Mouse (Mus musculus) liver, embryonic 11.5 days (tissue): ENCODE measurements around the gene B3gnt2. TPM values are rescaled to one million over a fixed set of nuclear protein-coding genes. Genes with fewer than 3 reads are reported as not detected.

Source experiments
- ATAC-seq: fragments of 200-750 bp; cut with Nextera tagmentation; replicated peaks from 2 replicates; pipeline ENCODE4 v1.8.0; 2017; ENCODE audit warnings: moderate number of reproducible peaks, mild to moderate bottlenecking, moderate TSS enrichment, moderate library complexity; ENCODE audit not compliant: low FRiP score
- DNase-seq: peaks from one replicate; pipeline ENCODE4 v3.0.0-alpha.2; 2017; ENCODE audit warnings: low spot score
- H3K27ac ChIP-seq: fragments of 300-500 bp; sonication (generic); 2 replicates; pipeline ENCODE4 v1.5.1; 2014; ENCODE audit warnings: mild to moderate bottlenecking, low read depth, low read length, control low read depth
- H3K27me3 ChIP-seq: fragments of 300-500 bp; sonication (generic); replicated peaks from 2 replicates; pipeline ENCODE4 v1.6.1; 2014; ENCODE audit warnings: low read length, mixed read lengths; ENCODE audit not compliant: control insufficient read depth, insufficient read depth
- H3K36me3 ChIP-seq: fragments of 300-500 bp; sonication (generic); 2 replicates; pipeline ENCODE4 v1.6.1; 2014; ENCODE audit warnings: mild to moderate bottlenecking, low read length, moderate library complexity, mixed read lengths; ENCODE audit not compliant: control insufficient read depth, insufficient read depth
- H3K4me1 ChIP-seq: fragments of 300-500 bp; sonication (generic); replicated peaks from 2 replicates; pipeline ENCODE4 v1.6.1; 2014; ENCODE audit warnings: low read length, mixed read lengths; ENCODE audit not compliant: control insufficient read depth, insufficient read depth
- H3K4me2 ChIP-seq: fragments of 300-500 bp; sonication (generic); 2 replicates; pipeline ENCODE4 v1.6.1; 2014; ENCODE audit warnings: mild to moderate bottlenecking, control low read depth, moderate library complexity
- H3K4me3 ChIP-seq: fragments of 300-500 bp; sonication (generic); 2 replicates; pipeline ENCODE4 v1.5.1; 2014; ENCODE audit warnings: low read depth, low read length, control low read depth
- H3K9ac ChIP-seq: fragments of 300-500 bp; sonication (generic); 2 replicates; pipeline ENCODE4 v1.6.1; 2014; ENCODE audit warnings: low read depth, low read length, control low read depth
- H3K9me3 ChIP-seq: fragments of 300-500 bp; sonication (generic); 2 replicates; pipeline ENCODE4 v1.6.1; 2016; ENCODE audit warnings: low read length, inconsistent platforms, mixed read lengths; ENCODE audit not compliant: control insufficient read depth
- WGBS: fragments of 180-500 bp; shearing (Covaris S2); extraction: QIAGEN DNeasy Blood & Tissue Kit; methylation state at CpG from one replicate; pipeline ENCODE4 v1.1.7; 2014; 5-methylcytosine and 5-hydroxymethylcytosine counted together
- polyA plus RNA-seq: library from polyadenylated mRNA; unstranded; fragments of >200 nt; fragmentation: Nextera tagmentation; extraction: Ambion mirVana; gene quantifications from 2 replicates; pipeline ENCODE4 v1.2.1, GENCODE M21; 2014

B3gnt2 gene
- polyA plus RNA-seq, 1 experiment from 2014 or later, result 3.9 TPM

GRCm38 (mm10) chr11:22711327-22711726, 149.4 kb downstream of the B3gnt2 start:
- Histone ChIP-seq H3K4me2 (no peak overlapping the region), H3K9ac (no peak overlapping the region), H3K27me3 (no peaks in the 10 kb centered on the region), H3K27ac (no peak overlapping the region), H3K9me3 (no peaks in the 10 kb centered on the region), H3K36me3 (no peaks in the 10 kb centered on the region), H3K4me3 (no peak overlapping the region), H3K4me1 (no peaks in the 10 kb centered on the region)
- DNase-seq, result no peak
- 84% methylated on average over 3 of the region's 3 CpGs for WGBS
- ATAC-seq, result no peak

GRCm38 (mm10) chr11:22710596-22710995, 150.2 kb downstream of the B3gnt2 start:
- ATAC-seq (0 out of 2 replicates have a peak, but pooled peaks have one; percentile 49), DNase-seq (no peak)
- no peaks in the 10 kb centered on the region for H3K9me3 ChIP-seq
- H3K36me3 ChIP-seq, result no peaks in the 10 kb centered on the region
- H3K4me1 ChIP-seq, result no peaks in the 10 kb centered on the region
- no peak overlapping the region for H3K27ac ChIP-seq
- H3K9ac ChIP-seq, result no peak overlapping the region
- H3K4me3 ChIP-seq, result no peak overlapping the region
- 88% methylated on average over 2 of the region's 2 CpGs for WGBS
- no peak overlapping the region for H3K4me2 ChIP-seq
- no peaks in the 10 kb centered on the region for H3K27me3 ChIP-seq

Other genes with a start within 250 kb of the B3gnt2 start
- gene Zrsr1, start 111.0 kb upstream of the B3gnt2 start, polyA plus RNA-seq, result 1.7 and 2.1 TPM in 2 replicates
- gene Gm28048, start 121.1 kb upstream of the B3gnt2 start, polyA plus RNA-seq, result 17.7 and 20.0 TPM in 2 replicates
- 331 and 333 TPM in 2 replicates for gene Commd1, start 121.4 kb upstream of the B3gnt2 start, polyA plus RNA-seq
- gene Cct4, start 129.6 kb upstream of the B3gnt2 start, polyA plus RNA-seq, result 399 and 436 TPM in 2 replicates
- 1.1 and 1.9 TPM in 2 replicates for gene Fam161a, start 146.6 kb upstream of the B3gnt2 start, polyA plus RNA-seq